Mouse (Mus musculus) G1E (cell line): Measurements from ENCODE around the gene Rhpn2.

ENCODE experiments used
- CTCF ChIP-seq: IDR thresholded peaks from 2 replicates; pipeline ENCODE4 v1.5.1; 2012; ENCODE audit warnings: low read depth, low read length, inconsistent platforms, mixed read lengths
- GATA1 ChIP-seq: IDR thresholded peaks from 2 replicates; pipeline ENCODE4 v1.6.1; 2012; ENCODE audit warnings: borderline replicate concordance, low read length, inconsistent platforms, mixed read lengths

- TF ChIP-seq CTCF (no peak), GATA1 (no peak)
These were observed 15.1 kb downstream of the Rhpn2 start for GRCm38 (mm10) chr7:35349022-35349421.
